Mouse (Mus musculus) neural tube, embryonic 13.5 days (tissue): Measurements from ENCODE around the gene Smim11. TPM values are rescaled to one million over a fixed set of nuclear protein-coding genes. Genes with fewer than 3 reads are reported as not detected.
A peak's percentile ranks its signal among the peaks of the same experiment; 100 is the strongest.

Source experiments
- ATAC-seq: fragments of 200-750 bp; cut with Nextera tagmentation; 2 replicates; pipeline ENCODE4 v1.8.0; 2017; ENCODE audit warnings: low read depth, mild to moderate bottlenecking, moderate TSS enrichment, moderate library complexity
- H3K27ac ChIP-seq: fragments of 300-500 bp; sonication (generic); replicated peaks from 2 replicates; pipeline ENCODE4 v1.5.1; 2015; ENCODE audit warnings: moderate library complexity, mild to moderate bottlenecking, inconsistent platforms
- H3K27me3 ChIP-seq: fragments of 300-500 bp; sonication (generic); 2 replicates; pipeline ENCODE4 v1.6.1; 2015; ENCODE audit warnings: mild to moderate bottlenecking, inconsistent platforms
- H3K36me3 ChIP-seq: fragments of 300-500 bp; sonication (generic); 2 replicates; pipeline ENCODE4 v1.6.1; 2015; ENCODE audit warnings: mild to moderate bottlenecking, inconsistent platforms
- H3K4me1 ChIP-seq: fragments of 300-500 bp; sonication (generic); replicated peaks from 2 replicates; pipeline ENCODE4 v1.6.1; 2015; ENCODE audit warnings: inconsistent platforms
- H3K4me2 ChIP-seq: fragments of 300-500 bp; sonication (generic); 2 replicates; pipeline ENCODE4 v1.6.1; 2015; ENCODE audit warnings: inconsistent platforms, mild to moderate bottlenecking, moderate library complexity
- H3K4me3 ChIP-seq: fragments of 300-500 bp; sonication (generic); 2 replicates; pipeline ENCODE4 v1.5.1; 2015; ENCODE audit warnings: mild to moderate bottlenecking, inconsistent platforms
- H3K9ac ChIP-seq: fragments of 300-500 bp; sonication (generic); 2 replicates; pipeline ENCODE4 v1.6.1; 2015; ENCODE audit warnings: moderate library complexity, mild to moderate bottlenecking, inconsistent platforms
- H3K9me3 ChIP-seq: fragments of 300-500 bp; sonication (generic); 2 replicates; pipeline ENCODE4 v1.6.1; 2016; ENCODE audit warnings: inconsistent platforms
- WGBS: fragments of 180-500 bp; shearing (Covaris S2); methylation state at CpG from one replicate; pipeline ENCODE4 v1.1.7; 2015; 5-methylcytosine and 5-hydroxymethylcytosine counted together
- polyA plus RNA-seq: library from polyadenylated mRNA; unstranded; fragments of >200 nt; fragmentation: Nextera tagmentation; extraction: Ambion mirVana; gene quantifications from 2 replicates; pipeline ENCODE4 v1.2.1, GENCODE M21; 2015

Gene Smim11
- polyA plus RNA-seq, 1 experiment from 2014 or later, result 73.9 TPM

DNA sequence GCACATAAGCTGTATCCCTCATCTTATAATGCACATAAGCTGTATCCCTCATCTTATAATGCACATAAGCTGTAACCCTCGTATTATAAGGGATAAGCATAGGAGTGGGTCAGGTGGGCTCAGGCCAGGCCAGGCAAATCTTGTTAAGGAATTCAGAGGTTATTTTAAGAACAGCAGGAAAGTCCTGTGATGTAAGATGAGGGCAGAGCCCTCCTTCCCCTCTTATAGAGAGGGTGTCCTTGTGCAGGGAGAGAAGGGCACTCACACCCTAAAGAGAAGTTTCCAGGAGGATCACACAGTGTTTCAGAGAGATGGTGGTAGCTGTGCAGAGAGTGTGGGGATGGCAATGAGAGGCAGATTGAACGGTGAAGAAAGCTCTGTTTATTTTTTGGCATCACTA, 5.8 kb upstream of the Smim11 start:
- no peaks in the 10 kb centered on the region for H3K9me3 ChIP-seq
- H3K9ac ChIP-seq, result no peak overlapping the region
- no peak for ATAC-seq
- H3K4me2 ChIP-seq, result no peak overlapping the region
- no peak overlapping the region for H3K27ac ChIP-seq
- no peaks in the 10 kb centered on the region for H3K36me3 ChIP-seq
- no peak overlapping the region for H3K4me3 ChIP-seq
- WGBS, result 84% methylated on average over 2 of the region's 2 CpGs
- no peaks in the 10 kb centered on the region for H3K27me3 ChIP-seq
- H3K4me1 ChIP-seq, result peaks cover 4% of the 10 kb centered on the region; the same call in 1 of the 2 replicates

DNA sequence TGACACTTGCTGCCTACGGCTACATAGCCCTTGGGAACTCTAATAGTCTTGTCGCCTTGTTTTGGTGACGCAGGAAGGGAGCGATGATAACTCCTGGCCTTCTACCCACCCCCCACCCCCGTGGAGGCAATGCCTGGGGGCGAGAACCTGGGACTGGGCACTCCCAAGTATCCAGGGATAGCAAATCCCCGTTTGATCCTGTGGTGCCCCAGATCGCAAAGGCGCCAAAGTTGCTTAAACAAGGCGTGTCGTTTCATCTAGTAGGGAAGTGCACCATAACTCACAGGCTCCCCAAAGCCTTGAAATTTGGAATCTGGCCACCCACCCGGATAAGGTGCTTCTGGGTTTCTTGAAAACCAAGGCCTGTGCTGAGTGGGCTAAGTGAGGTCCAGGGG, 323 bp downstream of the Smim11 start:
- Histone ChIP-seq H3K27ac (peak overlapping the region; percentile 57), H3K27me3 (no peaks in the 10 kb centered on the region), H3K36me3 (peaks cover 11% of the 10 kb centered on the region), H3K4me2 (peak overlapping the region; percentile 72), H3K9me3 (no peaks in the 10 kb centered on the region), H3K4me1 (peaks cover 23% of the 10 kb centered on the region), H3K9ac (peak overlapping the region; percentile 84), H3K4me3 (peak overlapping the region; percentile 71)
- WGBS, result 1% methylated on average over 12 of the region's 12 CpGs
- peak; percentile 72 for ATAC-seq

DNA sequence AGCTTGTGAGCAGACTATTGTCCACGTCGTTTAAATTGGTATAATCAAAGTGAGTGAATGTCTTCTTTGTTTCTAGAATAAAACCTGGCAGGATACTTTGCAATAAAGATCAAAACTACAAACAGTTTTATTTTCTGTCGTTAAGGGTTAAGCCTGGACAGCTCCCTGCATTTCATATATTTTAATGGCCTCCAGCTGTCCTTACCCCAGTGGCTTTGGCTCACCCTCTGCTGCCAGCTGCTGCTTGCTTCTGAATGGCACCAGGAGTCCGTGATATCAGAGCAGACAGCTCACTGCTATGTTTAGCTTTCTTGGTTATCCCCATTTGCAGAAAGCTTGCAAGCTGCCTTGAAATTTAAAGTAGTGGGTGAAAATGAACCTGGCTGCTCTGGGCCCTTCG, 903 bp downstream of the Smim11 start:
- Histone ChIP-seq H3K27ac (peak overlapping the region; percentile 57), H3K9me3 (no peaks in the 10 kb centered on the region), H3K4me1 (peaks cover 23% of the 10 kb centered on the region), H3K9ac (peak overlapping the region; percentile 84), H3K27me3 (no peaks in the 10 kb centered on the region), H3K36me3 (peaks cover 16% of the 10 kb centered on the region), H3K4me3 (peak overlapping the region; percentile 71), H3K4me2 (peak overlapping the region; percentile 72)
- no peak for ATAC-seq
- WGBS, result 24% methylated on average over 5 of the region's 5 CpGs

DNA sequence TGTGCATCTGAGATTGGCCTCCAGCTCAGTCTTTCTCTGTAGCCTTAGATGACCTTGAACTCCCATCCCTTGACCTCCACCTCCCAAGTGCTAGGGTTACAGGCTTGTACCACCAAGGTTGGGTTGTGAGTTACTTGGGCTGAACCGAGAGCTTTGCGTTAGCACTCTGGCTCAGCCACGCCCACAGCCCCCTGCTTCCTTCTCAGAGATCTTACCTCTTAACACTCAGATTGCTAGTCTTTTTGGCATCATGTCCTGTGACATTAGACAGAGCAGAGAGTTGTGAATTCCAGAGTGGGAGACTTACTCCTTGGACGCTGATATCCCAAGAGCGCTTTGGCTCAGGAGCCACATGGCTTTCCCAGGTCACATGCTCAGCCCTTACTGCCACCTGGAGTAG, 1.4 kb downstream of the Smim11 start:
- no peaks in the 10 kb centered on the region for H3K9me3 ChIP-seq
- H3K4me2 ChIP-seq, result peak overlapping the region; percentile 72
- ATAC-seq, result no peak
- peak overlapping the region; percentile 71; the same call in 1 of the 2 replicates for H3K4me3 ChIP-seq
- H3K27ac ChIP-seq, result peak overlapping the region; percentile 57; the same call in 1 of the 2 replicates
- peaks cover 21% of the 10 kb centered on the region for H3K36me3 ChIP-seq
- WGBS, result 71% methylated on average over 5 of the region's 5 CpGs
- H3K27me3 ChIP-seq, result no peaks in the 10 kb centered on the region
- H3K9ac ChIP-seq, result peak overlapping the region; percentile 84
- H3K4me1 ChIP-seq, result peaks cover 23% of the 10 kb centered on the region

DNA sequence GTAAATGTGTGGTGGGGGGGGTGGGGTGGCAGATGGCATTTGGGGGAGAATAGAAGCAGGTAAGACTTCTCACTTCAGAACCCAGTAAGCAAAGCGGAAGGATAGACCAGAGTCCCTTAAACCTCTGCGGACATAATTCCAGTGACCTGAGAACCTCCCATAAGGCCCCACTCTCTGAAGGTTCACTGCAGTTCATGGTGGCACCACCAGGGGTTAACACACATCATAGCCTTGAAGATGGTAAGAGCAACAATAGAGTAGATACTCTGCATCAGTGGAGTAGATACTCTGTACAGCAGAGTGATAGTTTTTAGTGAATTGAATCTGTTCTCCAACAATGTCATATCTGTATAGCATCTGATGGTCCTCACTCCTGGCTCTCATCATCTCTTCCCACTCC, 4.4 kb downstream of the Smim11 start:
- no peak for ATAC-seq
- no peak overlapping the region for H3K27ac ChIP-seq
- peaks cover 42% of the 10 kb centered on the region for H3K36me3 ChIP-seq
- no peak overlapping the region for H3K4me3 ChIP-seq
- 92% methylated on average over 2 of the region's 2 CpGs for WGBS
- H3K27me3 ChIP-seq, result no peaks in the 10 kb centered on the region
- H3K9ac ChIP-seq, result no peak overlapping the region
- H3K4me1 ChIP-seq, result peaks cover 25% of the 10 kb centered on the region
- H3K4me2 ChIP-seq, result no peak overlapping the region
- H3K9me3 ChIP-seq, result no peaks in the 10 kb centered on the region

DNA sequence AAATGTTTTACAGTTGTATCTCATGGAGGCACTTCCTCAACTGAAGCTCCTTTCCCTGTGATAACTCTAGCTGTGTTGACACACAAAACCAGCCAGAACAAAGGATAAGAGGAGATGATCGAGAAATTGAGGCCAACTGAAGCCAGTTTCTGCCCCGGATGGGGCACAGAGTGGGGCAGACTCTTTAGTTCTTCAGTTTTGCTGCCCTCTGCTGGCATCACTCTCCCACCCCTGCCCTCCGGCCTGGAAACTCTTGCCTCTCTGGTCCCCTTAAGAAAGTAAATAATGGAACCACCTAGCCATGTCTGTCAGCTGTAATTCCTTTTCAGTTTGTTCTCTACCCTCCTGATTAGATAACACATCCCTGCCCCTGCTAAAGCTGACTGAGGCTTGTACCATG, 6.9 kb downstream of the Smim11 start:
- WGBS, result 87% methylated on average over 3 of the region's 3 CpGs
- H3K36me3 ChIP-seq, result peaks cover 66% of the 10 kb centered on the region

DNA sequence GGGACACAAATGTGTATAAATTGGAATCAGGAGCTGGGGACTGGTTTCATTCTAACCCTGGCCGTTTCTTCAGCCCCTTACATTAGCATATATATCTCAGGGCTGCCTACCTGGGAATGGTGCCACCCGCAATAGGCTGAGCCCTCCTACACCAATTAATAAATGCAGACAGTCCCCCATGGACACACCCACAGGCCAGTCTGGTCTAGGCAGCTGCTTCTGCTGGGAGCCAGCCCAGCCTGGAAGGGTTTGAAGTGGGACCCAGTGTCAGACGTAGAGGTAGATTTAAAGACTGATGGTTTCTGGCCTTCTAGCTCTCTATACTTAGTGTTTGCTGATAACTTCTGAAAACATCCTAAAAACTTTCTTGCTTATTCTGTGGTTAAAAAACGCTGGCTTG, 8.0 kb downstream of the Smim11 start:
- no peak overlapping the region for H3K4me2 ChIP-seq
- H3K36me3 ChIP-seq, result peaks cover 73% of the 10 kb centered on the region
- H3K4me3 ChIP-seq, result no peak overlapping the region
- no peak for ATAC-seq
- H3K27me3 ChIP-seq, result no peaks in the 10 kb centered on the region
- H3K9me3 ChIP-seq, result no peaks in the 10 kb centered on the region
- no peak overlapping the region for H3K27ac ChIP-seq
- WGBS, result 52% methylated on average over 4 of the region's 4 CpGs
- H3K4me1 ChIP-seq, result peaks cover 8% of the 10 kb centered on the region; the same call in 1 of the 2 replicates
- H3K9ac ChIP-seq, result no peak overlapping the region

More for the DNA sequence above, 6.9 kb downstream of the Smim11 start:
- H3K27ac ChIP-seq, result no peak overlapping the region
- peaks cover 9% of the 10 kb centered on the region for H3K4me1 ChIP-seq
- no peak overlapping the region for H3K4me2 ChIP-seq
- ATAC-seq, result no peak
- H3K9ac ChIP-seq, result no peak overlapping the region
- H3K4me3 ChIP-seq, result no peak overlapping the region
- H3K27me3 ChIP-seq, result no peaks in the 10 kb centered on the region
- H3K9me3 ChIP-seq, result no peaks in the 10 kb centered on the region

DNA sequence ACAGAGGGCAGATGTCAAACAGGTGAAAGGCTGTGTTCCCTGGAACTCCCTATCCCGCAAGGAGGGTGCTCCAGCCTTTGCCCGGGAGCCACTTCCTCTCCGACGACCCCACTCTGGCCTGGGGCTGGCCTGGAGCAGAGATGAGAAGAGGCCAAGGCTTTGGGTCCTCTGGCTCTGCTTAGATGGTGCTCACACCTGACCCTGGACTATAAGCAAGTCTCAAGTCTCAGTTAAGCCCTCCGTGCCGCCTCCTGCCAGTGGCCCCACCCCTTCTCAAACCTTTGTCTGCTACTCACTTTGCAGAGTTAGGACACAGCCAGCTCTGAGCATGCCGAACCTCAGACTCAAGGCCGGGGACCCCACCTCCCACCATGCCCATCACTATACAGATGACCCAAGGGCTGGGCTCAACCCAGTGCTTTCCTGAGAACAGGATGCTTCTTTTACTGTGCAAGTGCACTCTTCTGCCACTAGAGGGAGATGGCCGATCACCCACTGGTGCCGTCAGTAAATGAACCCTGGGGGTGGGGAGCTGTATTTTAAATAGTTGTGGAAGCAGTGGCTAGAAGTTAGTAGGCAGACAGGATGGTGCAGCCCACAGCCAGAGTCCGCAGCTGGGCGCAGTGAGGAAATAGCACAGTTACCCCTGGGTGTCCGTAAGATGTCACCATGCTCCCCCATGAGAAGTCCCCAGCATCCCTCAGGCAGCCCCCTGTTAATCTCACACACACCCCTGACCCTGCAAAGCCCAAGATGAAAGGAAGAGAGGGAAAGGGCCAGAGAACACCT, 13.1 kb downstream of the Smim11 start:
- peak; percentile 64 for ATAC-seq
- no peaks in the 10 kb centered on the region for H3K27me3 ChIP-seq
- H3K4me3 ChIP-seq, result no peak overlapping the region
- H3K4me2 ChIP-seq, result no peak overlapping the region
- H3K27ac ChIP-seq, result no peak overlapping the region
- H3K9ac ChIP-seq, result no peak overlapping the region
- 49% methylated on average over 13 of the region's 13 CpGs for WGBS
- peaks cover 39% of the 10 kb centered on the region for H3K36me3 ChIP-seq
- peaks cover 6% of the 10 kb centered on the region; the same call in 1 of the 2 replicates for H3K4me1 ChIP-seq
- H3K9me3 ChIP-seq, result no peaks in the 10 kb centered on the region

DNA sequence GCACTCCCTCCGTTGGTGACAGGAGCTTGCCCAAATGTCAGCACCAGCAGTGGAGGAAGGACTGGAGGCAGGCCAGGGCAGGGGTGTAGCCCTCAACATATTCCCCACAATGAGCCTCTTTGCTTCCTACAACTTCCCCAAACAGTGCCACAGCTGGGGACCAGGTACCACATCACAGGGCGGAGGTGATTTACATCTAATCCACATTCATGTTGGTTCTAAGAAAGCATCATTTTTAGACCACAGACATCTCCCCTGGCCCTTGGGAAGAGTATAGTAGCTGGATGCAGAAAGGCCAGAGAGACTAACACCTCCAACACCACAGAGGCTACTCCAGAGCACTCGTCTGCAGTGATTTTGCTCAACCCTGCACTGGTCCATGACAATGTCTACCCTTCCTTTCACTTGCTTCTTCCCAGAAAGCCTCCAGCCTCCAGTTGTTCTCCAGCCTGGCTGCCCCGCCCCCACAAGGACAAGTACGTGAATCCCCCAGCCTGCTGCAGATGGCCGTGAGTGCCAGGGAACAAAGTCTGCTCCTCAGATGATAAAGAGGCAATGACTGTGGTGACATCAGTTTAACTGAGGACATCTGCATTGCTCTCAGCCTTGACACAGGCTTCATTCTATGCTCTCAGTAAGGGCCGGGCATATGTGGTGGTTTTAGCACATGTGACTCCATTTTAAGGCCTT, 15.1 kb downstream of the Smim11 start:
- no peak for ATAC-seq
- WGBS, result 74% methylated on average over 7 of the region's 7 CpGs

DNA sequence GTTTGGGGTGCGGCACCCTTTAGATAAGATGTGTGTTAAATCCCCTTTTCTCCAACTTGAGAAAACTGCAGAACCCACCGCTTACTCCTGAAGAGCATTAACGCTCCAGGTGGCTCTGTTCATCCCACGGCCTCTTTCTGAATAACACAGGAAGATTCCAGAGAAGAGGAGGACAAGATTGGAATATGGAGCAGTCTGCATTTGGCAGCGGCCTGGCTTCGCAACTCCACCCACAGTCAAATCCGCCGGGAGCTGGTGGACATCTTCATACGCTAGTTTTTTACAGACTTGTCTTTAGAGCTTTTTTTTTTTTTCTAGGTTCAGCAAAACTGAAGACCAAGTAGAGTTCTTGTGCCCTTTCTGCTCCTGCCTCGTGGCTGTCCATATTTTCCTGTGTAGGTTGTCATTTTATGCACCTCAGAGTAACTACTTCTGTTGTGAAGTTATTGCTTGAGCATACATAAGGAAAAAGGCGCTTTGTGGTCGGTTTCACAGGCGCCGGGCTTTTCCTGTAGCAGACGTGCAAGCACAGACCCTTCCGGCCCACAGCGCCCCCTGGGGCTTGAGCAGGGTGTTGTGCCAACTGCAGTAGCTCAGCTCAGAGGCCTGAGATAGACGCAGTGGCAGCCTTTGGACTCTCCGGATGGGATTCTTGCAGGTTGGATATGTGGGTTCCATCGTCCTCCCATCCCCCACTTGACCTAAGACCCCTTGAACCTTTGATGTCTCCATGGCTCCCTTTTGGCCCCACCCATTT, 18.4 kb downstream of the Smim11 start:
- Histone ChIP-seq H3K27ac (no peak overlapping the region), H3K4me1 (peaks cover 5% of the 10 kb centered on the region), H3K4me2 (no peak overlapping the region), H3K36me3 (no peaks in the 10 kb centered on the region), H3K9me3 (no peaks in the 10 kb centered on the region), H3K27me3 (no peaks in the 10 kb centered on the region), H3K4me3 (no peak overlapping the region), H3K9ac (no peak overlapping the region)
- WGBS, result 63% methylated on average over 20 of the region's 20 CpGs
- ATAC-seq, result no peak

More for the DNA sequence above, 15.1 kb downstream of the Smim11 start:
- H3K4me2 ChIP-seq, result no peak overlapping the region
- H3K27me3 ChIP-seq, result no peaks in the 10 kb centered on the region
- peaks cover 24% of the 10 kb centered on the region for H3K36me3 ChIP-seq
- no peaks in the 10 kb centered on the region for H3K9me3 ChIP-seq
- H3K4me3 ChIP-seq, result no peak overlapping the region
- no peak overlapping the region for H3K27ac ChIP-seq
- 0 out of 2 replicates have a peak, but pooled peaks cover 3% of the 10 kb centered on the region for H3K4me1 ChIP-seq
- no peak overlapping the region for H3K9ac ChIP-seq

DNA sequence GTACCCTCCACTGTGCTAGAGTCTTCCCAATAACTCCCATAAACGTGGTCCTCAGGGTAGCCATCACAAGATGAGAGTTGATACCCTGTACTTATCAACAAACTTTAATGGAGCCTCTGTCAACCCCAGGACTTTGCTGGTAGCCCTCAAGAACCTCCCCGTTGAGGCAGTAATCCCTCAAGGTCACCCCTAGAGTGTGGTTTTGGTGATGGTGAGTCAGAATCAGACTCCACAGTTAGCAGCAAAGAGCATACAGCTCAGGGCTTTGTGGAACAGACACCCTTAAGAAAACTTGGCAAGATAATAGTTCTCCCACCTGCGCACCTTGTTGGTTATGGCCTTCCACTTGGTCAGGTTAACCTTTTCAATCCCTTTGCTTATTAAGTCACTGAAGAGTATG, 19.3 kb downstream of the Smim11 start:
- no peak overlapping the region for H3K4me3 ChIP-seq
- 84% methylated on average over 3 of the region's 3 CpGs for WGBS
- no peaks in the 10 kb centered on the region for H3K36me3 ChIP-seq
- no peak overlapping the region for H3K9ac ChIP-seq
- no peaks in the 10 kb centered on the region for H3K27me3 ChIP-seq
- ATAC-seq, result no peak
- H3K4me2 ChIP-seq, result no peak overlapping the region
- H3K4me1 ChIP-seq, result peaks cover 8% of the 10 kb centered on the region
- no peaks in the 10 kb centered on the region for H3K9me3 ChIP-seq
- H3K27ac ChIP-seq, result no peak overlapping the region

DNA sequence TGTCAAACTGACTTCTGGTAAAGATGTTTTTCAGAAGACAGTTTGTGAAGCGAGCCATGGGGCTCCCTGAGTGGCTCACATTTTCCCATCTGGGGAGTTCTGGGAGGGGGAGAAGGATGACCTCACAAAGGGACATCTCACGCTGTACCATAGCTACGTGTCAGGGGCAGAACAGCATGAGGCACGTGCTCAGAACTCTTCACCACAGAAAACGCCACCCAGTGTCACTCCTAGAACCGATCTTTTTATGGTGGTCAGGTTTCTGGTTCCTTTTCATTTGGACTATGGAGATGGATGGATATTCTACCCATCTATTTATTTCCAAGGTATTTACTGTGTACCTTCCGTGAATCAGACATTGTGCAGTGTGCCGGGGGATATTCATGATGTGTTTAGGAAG, 20.3 kb downstream of the Smim11 start, which contains the start of gene Fam243:
Gene Fam243, minus strand, starts transcription at position 101 of the 400 bp plus-strand sequence.
- H3K27me3 ChIP-seq, result no peaks in the 10 kb centered on the region
- H3K4me1 ChIP-seq, result peaks cover 8% of the 10 kb centered on the region
- no peak within 1 kb of the TSS for H3K9ac ChIP-seq
- no peak within 1 kb of the TSS for H3K4me2 ChIP-seq
- ATAC-seq, result no peak
- 90% methylated on average over 8 of the region's 8 CpGs for WGBS
- no peak within 1 kb of the TSS for H3K4me3 ChIP-seq
- no peaks in the 10 kb centered on the region for H3K9me3 ChIP-seq
- no peak within 1 kb of the TSS for H3K27ac ChIP-seq
- no peaks in the 10 kb centered on the region for H3K36me3 ChIP-seq
